Mouse (Mus musculus) embryo, embryonic 10 days (tissue): ENCODE results near the gene Mecom.
"Not testable (repeated sequence)": the region's sequence is repeated elsewhere in the genome, so short reads cannot be mapped to it uniquely, and the experiment has no call there.

Experiments used
- DNase-seq: peaks from one replicate; pipeline ENCODE4 v3.0.0-alpha.2; 2015; ENCODE audit warnings: low spot score

The Mecom gene

DNA sequence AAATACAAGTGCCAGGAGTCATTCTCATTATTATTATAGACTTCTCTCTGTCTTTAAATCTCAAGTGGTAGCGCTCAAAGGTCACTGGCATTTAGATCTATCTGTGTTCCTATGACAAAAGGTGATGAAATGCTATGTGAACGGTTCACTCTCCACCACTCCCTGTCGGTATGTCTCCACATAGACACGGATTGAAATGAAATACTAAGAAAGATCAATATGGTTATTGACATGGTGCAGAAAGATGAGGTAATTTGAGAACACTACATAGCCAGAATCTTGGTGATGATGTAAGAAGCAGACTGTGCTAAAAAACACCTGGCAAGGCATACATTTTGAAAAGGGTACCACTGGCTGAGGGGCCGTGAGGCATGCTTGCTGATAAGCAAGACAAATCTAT lies 294.1 kb downstream of the Mecom start:
- DNase-seq: no peak

DNA sequence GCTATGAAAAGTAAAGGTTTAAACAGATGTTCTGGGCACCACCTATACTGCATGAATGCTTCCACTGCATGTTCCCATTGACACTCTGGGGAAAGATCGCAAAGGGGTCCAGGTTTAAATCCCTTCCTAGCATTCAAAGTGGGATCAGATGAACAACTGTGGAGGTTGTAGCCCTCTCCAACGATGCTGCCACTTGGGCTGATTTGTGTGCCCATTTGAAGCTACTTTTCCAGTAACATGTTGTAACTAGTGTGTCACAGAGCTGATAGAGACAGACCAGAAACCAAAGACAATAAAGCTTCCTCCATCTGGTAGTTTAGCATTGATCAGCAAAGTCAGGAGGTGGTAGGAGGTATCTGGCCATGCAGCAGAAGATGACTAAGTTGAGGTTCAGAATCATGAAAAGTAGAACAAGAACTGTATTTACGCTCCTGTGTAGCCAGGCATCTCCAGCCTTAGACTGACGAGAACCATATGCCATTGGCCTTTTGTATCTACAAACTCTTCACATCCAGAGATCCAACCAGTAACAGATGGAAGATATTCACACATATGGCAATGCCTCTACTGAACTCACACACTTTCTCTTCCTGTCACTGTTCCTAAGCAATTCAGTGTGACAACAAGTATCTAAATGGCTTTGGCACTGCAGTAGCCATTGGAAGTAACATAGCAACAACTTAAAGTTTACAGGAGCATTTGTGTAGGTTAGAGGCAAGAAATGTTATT lies 299.0 kb downstream of the Mecom start:
- no peak for DNase-seq

DNA sequence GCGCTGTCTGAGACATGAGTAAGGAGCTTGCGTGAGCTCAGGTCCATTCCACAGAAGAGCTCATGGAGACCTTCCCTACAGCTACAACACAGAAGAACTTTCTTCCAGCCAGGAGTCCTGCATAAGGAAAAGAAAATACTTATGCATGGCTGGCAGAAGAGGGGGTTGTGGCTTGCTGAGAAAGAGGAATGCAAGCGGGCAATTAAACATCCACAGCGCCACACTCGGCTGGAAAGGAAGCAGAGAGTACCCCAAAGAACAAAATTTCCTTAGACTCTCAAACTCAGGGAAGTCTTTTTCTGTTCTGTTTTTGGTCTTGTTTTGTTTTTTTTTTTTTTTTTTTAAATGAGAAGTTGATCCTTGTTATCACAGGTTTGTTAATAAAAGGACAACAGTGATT lies 300.6 kb downstream of the Mecom start:
- no peak for DNase-seq

DNA sequence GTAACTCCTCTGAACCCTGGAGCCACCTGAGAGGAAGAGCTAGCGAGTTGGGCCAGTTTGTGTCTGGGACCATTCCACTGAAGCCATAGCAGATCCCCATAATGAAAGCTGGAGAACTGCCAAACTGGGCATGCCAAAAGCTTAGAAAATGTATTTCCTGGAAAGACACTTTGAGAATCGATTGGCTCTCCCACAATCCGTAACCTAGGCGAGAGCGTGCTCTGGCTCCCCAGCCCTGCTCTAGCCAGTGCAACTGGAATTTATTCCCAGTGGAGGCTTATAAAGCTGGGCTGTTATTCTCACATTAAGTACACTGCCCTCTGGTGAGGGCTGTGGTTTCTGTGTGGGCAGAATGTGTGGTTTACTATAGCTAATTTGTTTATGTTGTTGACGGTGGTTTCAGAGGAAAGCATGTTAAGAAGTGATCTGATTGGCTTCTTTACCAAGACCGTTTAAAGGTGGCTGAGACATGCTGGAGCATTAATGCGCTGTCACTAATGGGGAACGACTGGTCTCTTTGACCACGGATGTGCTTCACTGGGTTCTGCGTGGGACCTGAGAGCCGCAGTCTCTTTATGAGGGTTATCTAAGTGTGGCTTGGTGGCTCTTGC lies 301.3 kb downstream of the Mecom start:
- no peak for DNase-seq

DNA sequence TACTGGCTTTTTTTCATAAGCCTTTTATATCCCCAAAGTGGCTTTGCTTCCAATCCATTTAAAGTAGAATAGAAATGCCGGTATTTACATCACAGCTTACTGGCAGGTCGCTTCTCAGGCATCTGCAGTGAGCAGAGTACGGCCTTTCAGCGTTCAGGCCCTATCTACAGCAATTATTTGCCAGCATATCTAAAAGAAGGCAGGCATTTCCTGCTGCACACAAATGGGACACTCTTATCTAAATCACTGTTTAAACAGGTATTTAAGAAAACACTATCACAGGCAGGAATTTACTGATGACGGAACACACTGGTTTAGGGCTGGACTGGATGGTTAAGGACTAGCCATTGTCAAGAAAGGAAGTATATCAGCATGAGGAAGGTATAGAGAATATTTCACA lies 301.9 kb downstream of the Mecom start:
- no peak for DNase-seq

DNA sequence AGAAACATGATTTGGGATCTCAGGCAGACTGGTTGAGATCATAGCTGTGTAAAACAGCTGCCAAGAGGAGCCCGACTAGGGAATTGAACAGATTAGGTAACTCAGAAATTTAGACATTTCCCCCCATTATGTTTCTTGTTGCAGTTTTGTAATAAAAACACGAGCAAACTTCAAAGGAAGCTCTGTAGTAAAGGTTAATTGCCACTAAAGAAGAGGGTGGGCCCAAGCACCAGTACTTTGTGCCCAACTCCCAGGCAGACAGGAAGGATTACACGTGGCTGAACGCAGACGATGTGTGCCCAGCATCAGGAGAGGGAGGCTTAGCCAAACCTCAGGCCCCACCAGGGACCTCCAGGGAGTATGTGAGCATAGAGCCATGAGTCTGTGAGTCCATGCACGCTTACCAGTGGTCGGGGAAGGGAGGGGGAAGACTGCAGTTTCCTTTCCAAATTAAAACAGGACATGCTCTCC lies 303.4 kb downstream of the Mecom start:
- no peak for DNase-seq

DNA sequence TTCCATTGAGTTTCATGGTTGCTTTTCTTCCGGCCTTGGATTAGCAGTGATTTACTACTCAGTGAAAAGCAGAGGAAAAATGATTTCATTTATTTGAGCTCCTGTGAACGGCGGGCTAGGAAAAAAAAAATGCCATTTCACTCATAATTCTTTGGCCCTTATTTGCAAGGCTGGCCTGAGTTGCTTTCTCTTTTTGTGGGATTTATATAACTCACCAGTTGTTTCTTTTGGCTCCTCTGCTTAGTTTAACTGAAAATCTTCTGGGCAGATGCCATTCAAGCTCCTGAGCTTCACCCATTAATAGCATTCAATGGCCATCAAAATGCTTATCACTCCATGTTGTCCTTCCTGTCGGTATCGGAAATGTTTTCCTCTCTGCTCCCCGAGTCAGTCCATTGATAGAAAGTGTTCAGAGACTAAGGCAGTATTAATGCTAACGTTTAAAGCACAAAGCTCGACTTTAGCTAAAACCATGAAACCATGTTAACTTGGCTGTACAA lies 304.0 kb downstream of the Mecom start:
- DNase-seq: no peak

DNA sequence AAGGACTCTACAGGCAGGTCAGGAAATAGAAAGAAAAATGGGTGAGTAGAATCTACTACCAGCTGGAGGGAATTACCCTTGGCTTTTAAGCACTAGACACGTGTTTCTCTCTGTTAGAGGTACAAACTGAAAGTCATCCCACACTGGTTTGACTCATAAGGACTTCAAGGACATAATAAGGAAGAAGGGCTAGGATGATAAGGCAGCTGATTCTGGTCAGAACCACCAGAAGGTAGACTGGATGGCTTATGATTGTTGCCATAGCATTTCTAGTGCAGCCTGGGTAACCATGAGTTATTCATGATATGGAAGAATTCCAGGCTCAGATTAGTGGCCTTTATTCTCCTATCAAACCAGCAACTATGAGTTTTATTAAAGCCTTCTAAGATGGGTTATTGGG lies 308.4 kb downstream of the Mecom start:
- DNase-seq: no peak

DNA sequence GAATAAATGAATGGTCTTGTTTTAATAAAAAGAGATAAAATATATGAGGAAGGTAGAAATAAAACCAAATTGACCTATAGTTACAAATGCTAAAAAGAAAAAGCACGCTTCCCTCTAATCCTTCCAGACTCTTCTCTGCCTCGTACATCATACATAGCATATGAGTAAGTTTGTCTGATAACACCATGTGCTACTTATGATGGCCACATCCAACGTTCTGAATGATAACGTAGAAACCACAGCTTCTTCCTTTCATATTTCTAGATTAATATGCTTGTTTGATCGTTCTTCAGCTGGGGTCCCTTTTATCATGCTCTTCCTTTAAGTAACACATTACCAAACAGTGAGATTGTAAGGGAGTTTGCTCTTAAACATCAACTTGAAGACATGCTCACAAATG lies 310.3 kb downstream of the Mecom start:
- no peak for DNase-seq

DNA sequence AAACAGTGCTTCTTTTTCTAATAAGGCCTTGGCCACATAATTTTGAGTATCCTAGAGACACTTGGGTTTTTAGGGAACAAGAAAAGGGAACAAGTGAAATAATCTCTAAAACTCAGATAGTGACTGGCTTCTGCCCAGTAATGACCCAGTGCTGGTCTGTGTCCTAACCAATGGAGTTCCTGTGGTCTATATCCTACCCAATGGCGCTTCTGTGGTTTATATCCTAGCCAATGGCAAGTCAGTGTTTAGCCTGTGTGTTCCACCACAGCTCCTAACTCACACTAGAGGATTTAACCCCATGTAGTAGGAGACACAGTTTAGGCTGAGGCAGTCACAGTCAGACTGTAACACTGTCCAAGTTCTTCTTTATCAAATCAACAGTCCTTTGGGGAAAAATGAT lies 313.8 kb downstream of the Mecom start:
- no peak for DNase-seq

DNA sequence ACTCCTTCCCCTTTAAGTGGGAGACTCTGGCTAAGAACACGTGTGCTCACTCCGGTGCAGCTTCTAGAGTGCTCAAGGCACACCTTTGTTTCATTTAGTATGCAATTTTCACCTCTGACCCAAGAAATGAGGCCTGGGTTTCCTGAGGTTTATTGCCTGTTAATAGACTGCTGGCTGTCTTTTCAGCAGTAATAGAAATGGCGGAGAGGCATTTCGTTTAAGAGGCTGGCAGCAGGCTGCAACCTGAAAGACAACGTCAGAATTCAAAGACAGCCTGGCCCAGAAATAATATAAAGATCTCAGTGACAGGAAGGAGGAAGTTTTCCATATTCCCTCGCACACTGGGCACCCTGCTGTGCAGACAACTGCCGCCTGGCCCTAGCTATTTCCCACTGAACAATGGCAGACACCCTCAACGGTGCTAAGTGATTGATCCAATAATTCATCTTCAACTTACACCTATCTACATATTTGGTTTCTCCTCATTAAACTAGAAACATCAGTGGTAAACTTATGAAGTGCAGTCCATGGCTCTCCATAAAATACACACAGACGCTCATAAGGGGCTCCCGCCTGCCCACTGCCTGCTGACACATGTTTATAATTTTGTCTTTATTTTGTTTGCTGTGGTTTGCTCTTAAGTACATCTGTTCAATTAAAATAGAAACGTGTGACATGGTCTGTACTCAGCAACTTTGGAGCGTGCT lies 319.7 kb downstream of the Mecom start:
- peak; percentile 52 for DNase-seq

DNA sequence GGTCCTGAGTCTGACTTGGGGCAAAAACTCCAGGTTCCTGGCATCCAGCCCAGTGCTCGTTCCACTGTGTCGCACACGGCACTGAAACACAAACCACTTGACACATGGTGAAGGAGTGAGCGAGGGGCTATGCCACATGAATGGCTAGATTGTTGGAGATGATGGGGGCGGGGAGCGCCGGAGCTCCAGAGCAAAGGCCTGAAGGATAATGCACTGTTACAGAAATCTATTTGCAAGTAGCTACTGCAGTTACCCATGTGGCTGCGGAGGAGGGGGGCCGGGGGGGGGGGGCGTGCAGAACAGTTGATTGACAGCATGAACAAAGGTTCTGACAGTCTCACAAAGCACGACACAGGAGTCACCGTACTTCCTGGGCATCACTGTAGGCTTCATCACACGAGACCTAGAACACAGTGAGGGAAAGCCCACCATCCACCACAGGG lies 320.9 kb downstream of the Mecom start:
- DNase-seq: peak; percentile 61

DNA sequence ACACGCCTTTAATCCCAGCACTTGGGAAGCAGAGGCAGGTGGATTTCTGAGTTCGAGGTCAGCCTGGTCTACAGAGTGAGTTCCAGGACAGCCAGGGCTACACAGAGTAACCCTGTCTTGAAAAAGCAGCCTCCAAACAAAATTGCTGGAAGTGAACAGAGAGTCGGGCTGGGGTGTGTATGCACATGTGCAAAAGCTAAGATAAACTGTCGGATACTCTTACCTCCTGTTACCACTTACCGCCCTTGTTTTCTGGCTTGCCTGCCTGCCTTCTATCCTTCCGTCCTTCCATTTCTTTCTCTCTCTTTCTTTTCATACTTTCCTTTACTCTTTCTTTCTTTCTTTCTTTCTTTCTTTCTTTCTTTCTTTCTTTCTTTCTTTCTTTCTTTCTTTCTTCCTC lies 322.6 kb downstream of the Mecom start:
- DNase-seq: not testable (repeated sequence)

DNA sequence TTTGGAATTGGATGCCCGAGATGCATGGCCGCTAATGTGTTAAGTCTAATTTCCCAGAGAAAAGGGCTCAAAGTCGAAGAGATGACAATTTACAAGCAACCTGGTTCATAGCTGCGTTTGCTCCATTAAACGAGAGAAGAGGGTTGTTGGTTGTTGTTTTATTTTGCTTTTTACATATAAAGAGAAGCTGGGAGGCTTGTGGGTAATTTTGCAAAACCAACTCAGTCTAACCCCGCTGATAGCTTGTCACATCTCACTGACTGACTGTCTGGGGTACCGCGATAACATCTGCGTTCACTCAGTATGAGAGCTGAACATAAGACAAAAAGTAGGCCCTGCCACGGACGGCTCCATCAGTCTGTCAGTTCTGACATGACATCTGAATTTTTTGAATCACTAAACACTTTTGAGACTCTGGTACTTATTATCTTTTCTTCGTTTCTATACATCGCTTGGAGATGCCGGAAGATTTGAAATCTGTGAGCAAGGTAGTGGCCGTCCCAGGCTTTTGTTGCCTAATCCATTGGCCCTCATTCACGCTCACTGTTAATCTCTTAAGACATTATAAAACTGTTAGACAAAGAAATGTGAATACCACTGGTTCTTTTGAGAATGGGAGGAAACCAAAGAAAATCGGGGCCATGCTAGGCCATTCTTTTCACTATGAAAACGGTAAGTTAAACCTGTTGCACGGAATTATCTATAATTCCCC lies 327.0 kb downstream of the Mecom start:
- peak; percentile 51 for DNase-seq

DNA sequence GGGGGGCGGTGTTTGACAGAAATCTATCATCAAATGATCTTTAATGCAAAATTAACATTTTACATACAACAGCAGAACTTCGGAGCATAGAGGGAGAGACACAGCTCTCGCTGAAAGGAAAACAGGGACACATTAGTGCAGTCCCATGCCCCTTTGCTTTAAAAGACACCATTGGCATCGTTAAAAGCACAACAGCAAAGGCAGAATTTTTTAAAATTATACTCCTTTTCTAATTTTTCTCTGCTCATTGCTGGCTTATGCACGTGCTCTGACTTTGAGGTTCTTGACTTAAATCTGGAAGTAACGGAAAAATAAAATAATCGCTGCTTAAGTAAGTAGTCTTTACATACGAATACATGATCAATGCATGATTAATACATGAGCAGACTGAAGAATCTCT lies 327.9 kb downstream of the Mecom start:
- no peak for DNase-seq

DNA sequence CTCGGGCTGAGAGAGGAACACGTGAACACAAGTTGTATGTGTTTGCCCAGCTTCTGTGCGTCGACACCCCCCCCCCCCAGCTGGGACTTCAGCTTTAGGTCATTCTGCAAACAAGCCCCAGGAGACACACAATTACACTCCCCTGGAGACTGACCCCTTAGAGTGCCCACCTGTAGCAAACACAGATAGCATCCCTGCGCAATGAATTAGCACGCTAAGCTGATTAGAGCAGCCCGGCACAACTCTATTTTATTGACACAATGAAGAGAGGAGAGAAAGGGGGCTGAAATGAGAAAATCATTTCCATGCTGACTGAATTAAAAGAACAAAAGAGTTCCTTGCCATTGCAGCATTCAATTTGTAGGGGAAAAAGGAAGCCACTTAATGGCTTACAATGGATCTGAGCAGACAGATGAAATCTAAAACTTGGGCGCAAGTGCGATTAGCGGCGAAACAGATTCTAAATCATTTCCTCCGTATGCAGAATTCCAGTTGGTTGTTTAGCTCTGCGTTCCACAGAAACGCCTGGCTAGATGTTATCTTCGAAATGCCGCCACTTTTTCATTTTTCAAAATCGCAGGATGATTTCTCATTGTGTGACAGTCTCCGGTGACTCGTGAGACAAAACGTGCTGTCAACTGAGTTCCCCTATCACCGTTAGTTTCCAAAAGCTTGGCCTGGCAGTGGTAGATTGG lies 328.5 kb downstream of the Mecom start:
- peak; percentile 44 for DNase-seq

DNA sequence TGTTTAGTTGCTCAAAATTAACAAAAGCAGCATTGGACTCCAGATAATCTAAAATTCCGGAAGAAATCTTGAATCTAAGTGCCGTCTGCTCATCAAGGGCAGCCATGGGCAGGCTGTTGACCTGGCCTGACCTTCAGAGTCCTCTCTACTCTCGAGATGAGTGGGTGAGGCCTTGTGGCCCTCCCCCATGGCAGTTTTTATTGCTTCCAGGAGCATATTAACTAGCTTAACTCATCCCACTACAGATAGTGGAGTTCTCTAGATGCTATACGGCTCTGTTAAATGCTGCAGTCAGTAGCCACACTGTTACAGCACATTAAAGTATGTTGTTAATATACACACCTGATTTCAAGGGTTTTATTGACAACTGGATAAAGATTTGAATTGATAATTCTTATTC lies 333.2 kb downstream of the Mecom start:
- DNase-seq: peak; percentile 48

DNA sequence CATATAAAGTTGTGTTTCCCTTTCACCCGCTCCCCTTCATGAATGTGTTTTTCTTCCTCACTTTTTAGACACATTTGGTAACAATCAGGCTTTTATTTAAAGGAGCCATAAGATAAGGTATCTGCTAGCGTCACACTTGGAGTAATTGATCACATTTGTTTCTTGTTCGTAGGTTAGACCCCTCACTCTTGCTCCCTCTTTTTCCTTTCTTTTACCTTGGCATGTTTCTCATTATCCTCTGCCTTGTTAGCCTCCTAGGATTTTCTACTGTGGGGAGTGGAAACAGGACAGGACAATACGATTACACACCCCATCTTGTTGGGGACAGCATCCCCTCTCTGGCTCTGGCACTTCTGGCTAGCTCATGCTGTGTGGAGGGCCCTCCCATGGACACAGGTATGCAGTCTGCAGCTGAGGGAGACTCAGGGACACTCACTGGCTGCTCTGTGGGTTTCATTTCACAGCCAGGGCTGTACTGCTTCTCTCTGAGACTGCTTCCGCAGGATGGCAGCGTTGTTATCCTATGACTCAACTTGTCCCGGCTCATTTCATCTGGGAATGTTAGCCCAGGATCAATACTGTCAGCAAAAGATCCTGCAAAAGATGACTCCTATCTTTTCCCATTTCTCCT lies 334.2 kb downstream of the Mecom start:
- peak; percentile 48 for DNase-seq

DNA sequence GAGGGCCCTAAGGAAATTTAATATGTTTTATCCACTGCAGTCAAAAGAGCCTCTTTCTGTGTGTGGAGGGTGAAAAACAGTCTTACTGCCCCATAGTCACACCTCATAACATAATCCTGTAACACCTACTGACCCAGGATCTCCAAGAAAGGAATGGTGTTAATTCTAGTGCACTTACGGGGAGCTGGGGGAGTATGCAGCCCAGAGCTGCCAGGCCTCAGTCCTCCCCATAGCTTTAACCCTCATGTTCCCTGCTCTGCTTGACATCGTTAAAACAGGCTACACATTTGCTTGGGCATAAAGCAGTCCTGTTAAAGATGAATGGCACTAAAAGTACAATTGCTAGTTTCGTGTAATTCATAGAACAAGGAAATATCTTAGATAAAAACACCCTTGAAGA lies 335.0 kb downstream of the Mecom start:
- no peak for DNase-seq

DNA sequence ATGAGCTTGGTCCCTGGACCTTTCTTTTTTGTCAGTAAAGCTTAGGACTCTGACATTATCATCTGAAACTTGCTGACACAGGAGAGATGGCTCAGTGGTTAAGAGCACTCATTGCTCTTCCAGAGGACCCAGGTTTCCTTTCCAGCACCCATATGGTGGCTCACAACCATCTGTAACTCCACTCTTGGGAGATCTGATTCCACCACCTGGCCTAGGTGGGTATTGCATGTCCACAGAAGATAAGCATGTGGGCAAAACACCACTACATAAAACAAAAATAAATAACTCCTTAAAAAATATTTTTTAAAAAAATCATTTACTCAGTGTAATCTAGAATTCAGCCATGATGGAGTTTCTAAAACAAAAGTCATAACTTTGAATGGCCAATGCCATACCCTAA lies 338.7 kb downstream of the Mecom start:
- DNase-seq: no peak

DNA sequence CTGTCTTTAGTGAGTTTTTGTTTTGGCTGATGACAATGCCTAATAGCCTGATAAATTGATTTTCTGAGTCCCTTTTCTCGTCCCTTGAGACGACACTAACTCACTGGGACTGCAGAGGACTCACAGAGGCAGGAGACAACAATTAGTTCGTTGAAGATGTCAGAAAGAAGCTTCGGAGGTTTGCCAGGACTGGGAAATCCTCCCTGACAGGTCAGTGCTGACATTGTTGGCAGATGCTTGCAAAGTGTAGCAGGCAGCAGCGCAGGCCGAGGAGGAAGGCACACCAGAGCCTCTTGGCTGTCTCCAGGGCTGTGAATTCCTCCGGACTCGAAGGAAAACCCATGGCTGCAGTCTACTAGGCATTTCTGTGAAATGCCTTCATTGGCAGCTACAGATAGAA lies 339.9 kb downstream of the Mecom start:
- DNase-seq: peak; percentile 32
